Mouse (Mus musculus) liver, embryonic 16.5 days (tissue): ENCODE data around the gene Eif2ak4. TPM values are rescaled to one million over a fixed set of nuclear protein-coding genes. Genes with fewer than 3 reads are reported as not detected.
A peak's percentile ranks its signal among the peaks of the same experiment; 100 is the strongest.

Source experiments
- ATAC-seq: fragments of 200-750 bp; cut with Nextera tagmentation; 2 replicates; pipeline ENCODE4 v1.8.0; 2017; ENCODE audit warnings: low read depth, mild to moderate bottlenecking, moderate number of reproducible peaks, moderate library complexity
- H3K27ac ChIP-seq: fragments of 300-500 bp; sonication (generic); 2 replicates; pipeline ENCODE4 v1.5.1; 2014; ENCODE audit warnings: mild to moderate bottlenecking, low read length
- H3K27me3 ChIP-seq: fragments of 300-500 bp; sonication (generic); 2 replicates; pipeline ENCODE4 v1.6.1; 2014; ENCODE audit warnings: low read depth, low read length, mixed read lengths; ENCODE audit not compliant: control insufficient read depth, insufficient read depth
- H3K36me3 ChIP-seq: fragments of 300-500 bp; sonication (generic); 2 replicates; pipeline ENCODE4 v1.6.1; 2014; ENCODE audit warnings: mild to moderate bottlenecking; ENCODE audit not compliant: control insufficient read depth, insufficient read depth
- H3K4me1 ChIP-seq: fragments of 300-500 bp; sonication (generic); 2 replicates; pipeline ENCODE4 v1.6.1; 2014; ENCODE audit warnings: low read depth, low read length, mixed read lengths; ENCODE audit not compliant: control insufficient read depth
- H3K4me2 ChIP-seq: fragments of 300-500 bp; sonication (generic); 2 replicates; pipeline ENCODE4 v1.6.1; 2014; ENCODE audit warnings: low read depth, low read length, mixed read lengths
- H3K4me3 ChIP-seq: fragments of 300-500 bp; sonication (generic); 2 replicates; pipeline ENCODE4 v1.5.1; 2014; ENCODE audit warnings: low read depth, mild to moderate bottlenecking, low read length
- H3K9ac ChIP-seq: fragments of 300-500 bp; sonication (generic); 2 replicates; pipeline ENCODE4 v1.6.1; 2014; ENCODE audit warnings: low read depth, low read length
- H3K9me3 ChIP-seq: fragments of 300-500 bp; sonication (generic); replicated peaks from 2 replicates; pipeline ENCODE4 v1.6.1; 2016; ENCODE audit warnings: low read length; ENCODE audit not compliant: control insufficient read depth
- WGBS: fragments of 180-500 bp; shearing (Covaris S2); extraction: QIAGEN DNeasy Blood & Tissue Kit; methylation state at CpG from one replicate; pipeline ENCODE4 v1.1.7; 2014; ENCODE audit not compliant: insufficient replicate concordance; 5-methylcytosine and 5-hydroxymethylcytosine counted together
- polyA plus RNA-seq: library from polyadenylated mRNA; unstranded; fragments of >200 nt; fragmentation: Nextera tagmentation; extraction: Ambion mirVana; gene quantifications from 2 replicates; pipeline ENCODE4 v1.2.1, GENCODE M21; 2015

The Eif2ak4 gene
- polyA plus RNA-seq, 1 experiment from 2014 or later = 5.1 TPM

- WGBS = 76% methylated on average over 4 of the region's 4 CpGs
Observed at GRCm38 (mm10) chr2:118418076-118418475, 29.7 kb downstream of the Eif2ak4 start.

DNA sequence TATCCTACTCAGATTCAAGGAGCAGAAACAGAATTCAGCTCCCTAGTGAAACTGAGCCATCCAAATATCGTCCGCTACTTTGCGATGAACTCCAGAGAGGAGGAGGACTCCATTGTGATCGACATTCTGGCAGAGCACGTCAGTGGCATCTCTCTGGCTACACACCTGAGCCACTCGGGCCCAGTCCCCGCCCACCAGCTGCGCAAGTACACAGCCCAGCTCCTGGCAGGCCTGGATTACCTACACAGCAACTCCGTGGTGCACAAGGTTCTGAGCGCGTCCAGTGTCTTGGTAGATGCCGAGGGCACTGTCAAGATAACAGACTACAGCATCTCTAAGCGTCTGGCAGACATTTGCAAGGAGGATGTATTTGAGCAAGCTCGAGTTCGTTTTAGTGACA lies 33.5 kb downstream of the Eif2ak4 start:
- H3K27me3 ChIP-seq = no peaks in the 10 kb centered on the region
- 86% methylated on average over 15 of the region's 15 CpGs for WGBS
- H3K4me1 ChIP-seq = no peaks in the 10 kb centered on the region
- ATAC-seq = no peak
- H3K4me3 ChIP-seq = no peak overlapping the region
- no peak overlapping the region for H3K27ac ChIP-seq
- H3K9me3 ChIP-seq = no peaks in the 10 kb centered on the region
- H3K4me2 ChIP-seq = no peak overlapping the region
- H3K9ac ChIP-seq = no peak overlapping the region
- 0 out of 2 replicates have a peak, but pooled peaks cover 3% of the 10 kb centered on the region for H3K36me3 ChIP-seq

More at GRCm38 (mm10) chr2:118418076-118418475, 29.7 kb downstream of the Eif2ak4 start:
- H3K27me3 ChIP-seq = no peaks in the 10 kb centered on the region
- no peak overlapping the region for H3K9ac ChIP-seq
- ATAC-seq = no peak
- peaks cover 6% of the 10 kb centered on the region for H3K36me3 ChIP-seq
- H3K27ac ChIP-seq = no peak overlapping the region
- H3K4me1 ChIP-seq = no peaks in the 10 kb centered on the region
- no peak overlapping the region for H3K4me2 ChIP-seq
- no peak overlapping the region for H3K4me3 ChIP-seq
- H3K9me3 ChIP-seq = no peaks in the 10 kb centered on the region

GRCm38 (mm10) chr2:118422385-118422784 lies 34.0 kb downstream of the Eif2ak4 start:
- Histone ChIP-seq H3K4me1 (no peaks in the 10 kb centered on the region), H3K4me3 (no peak overlapping the region), H3K9ac (no peak overlapping the region), H3K9me3 (no peaks in the 10 kb centered on the region), H3K27ac (no peak overlapping the region), H3K36me3 (0 out of 2 replicates have a peak, but pooled peaks cover 3% of the 10 kb centered on the region), H3K27me3 (no peaks in the 10 kb centered on the region), H3K4me2 (no peak overlapping the region)
- 76% methylated on average over 8 of the region's 8 CpGs for WGBS
- no peak for ATAC-seq

DNA sequence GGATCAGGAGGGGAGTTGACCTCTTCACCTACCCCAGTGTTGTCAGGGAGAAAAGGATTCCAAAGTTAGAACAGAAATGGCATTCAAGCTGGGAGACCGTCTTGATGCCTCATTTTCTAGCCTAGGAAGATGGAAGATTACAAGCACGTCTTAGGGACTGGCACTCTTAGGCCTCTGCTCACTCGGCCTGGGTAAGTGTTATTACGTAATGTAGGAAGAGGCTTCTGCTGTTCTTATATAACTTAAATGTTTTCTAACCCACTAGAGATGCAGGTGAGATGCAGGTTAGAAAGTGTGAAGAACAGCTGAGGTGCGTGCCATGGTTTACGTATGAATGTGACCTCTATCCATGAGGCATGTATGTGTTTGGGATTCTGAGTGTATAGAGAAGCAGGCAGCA lies 39.9 kb downstream of the Eif2ak4 start:
- Histone ChIP-seq H3K27me3 (no peaks in the 10 kb centered on the region), H3K27ac (no peak overlapping the region), H3K4me3 (no peak overlapping the region), H3K4me2 (no peak overlapping the region), H3K36me3 (peaks cover 10% of the 10 kb centered on the region), H3K4me1 (no peaks in the 10 kb centered on the region), H3K9ac (no peak overlapping the region), H3K9me3 (no peaks in the 10 kb centered on the region)
- WGBS = 79% methylated on average over 6 of the region's 6 CpGs
- ATAC-seq = no peak

DNA sequence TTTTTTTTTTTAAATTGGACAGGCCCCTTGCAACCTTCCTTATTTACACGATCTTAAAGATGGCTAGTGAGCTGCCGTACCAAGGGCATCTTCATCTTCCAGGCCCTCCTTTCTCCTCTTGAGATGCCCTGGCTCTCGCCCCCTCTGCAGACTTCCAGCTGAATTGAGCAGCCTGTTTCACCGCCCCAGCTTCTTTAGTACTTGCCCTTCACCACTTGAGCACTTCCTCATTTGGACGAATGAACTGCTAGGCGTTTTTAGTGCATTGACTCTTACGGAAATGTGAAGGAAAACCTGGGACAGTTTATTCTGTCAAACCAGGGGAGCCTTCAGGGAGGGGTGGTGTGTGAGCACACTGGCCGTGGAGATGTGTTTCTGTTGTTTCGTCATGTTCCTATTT lies 40.9 kb downstream of the Eif2ak4 start:
- ATAC-seq = no peak
- peaks cover 17% of the 10 kb centered on the region for H3K36me3 ChIP-seq
- no peaks in the 10 kb centered on the region for H3K4me1 ChIP-seq
- no peaks in the 10 kb centered on the region for H3K27me3 ChIP-seq
- no peak overlapping the region for H3K9ac ChIP-seq
- H3K9me3 ChIP-seq = no peaks in the 10 kb centered on the region
- WGBS = 53% methylated on average over 9 of the region's 9 CpGs
- no peak overlapping the region for H3K4me2 ChIP-seq
- no peak overlapping the region for H3K27ac ChIP-seq
- H3K4me3 ChIP-seq = no peak overlapping the region

DNA sequence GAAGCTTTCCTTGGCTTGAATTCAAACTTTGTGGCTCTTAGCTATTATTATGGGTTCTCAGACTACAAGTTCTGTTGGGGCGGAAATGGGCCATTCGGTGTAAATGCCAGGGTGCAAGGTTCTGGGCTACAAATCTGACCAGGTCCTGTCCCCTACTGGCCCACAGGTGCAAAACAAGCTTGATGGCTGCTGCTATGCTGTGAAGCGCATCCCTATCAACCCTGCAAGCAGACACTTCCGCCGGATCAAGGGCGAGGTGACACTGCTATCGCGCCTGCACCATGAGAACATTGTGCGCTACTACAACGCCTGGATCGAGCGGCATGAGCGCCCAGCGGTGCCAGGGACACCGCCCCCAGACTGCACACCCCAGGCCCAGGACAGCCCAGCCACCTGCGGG lies 42.2 kb downstream of the Eif2ak4 start:
- no peaks in the 10 kb centered on the region for H3K9me3 ChIP-seq
- H3K4me3 ChIP-seq = no peak overlapping the region
- peaks cover 21% of the 10 kb centered on the region for H3K36me3 ChIP-seq
- ATAC-seq = no peak
- H3K27me3 ChIP-seq = no peaks in the 10 kb centered on the region
- no peak overlapping the region for H3K27ac ChIP-seq
- no peaks in the 10 kb centered on the region for H3K4me1 ChIP-seq
- H3K4me2 ChIP-seq = no peak overlapping the region
- no peak overlapping the region for H3K9ac ChIP-seq
- whole genome bisulfite sequencing = 83% methylated on average over 16 of the region's 16 CpGs

DNA sequence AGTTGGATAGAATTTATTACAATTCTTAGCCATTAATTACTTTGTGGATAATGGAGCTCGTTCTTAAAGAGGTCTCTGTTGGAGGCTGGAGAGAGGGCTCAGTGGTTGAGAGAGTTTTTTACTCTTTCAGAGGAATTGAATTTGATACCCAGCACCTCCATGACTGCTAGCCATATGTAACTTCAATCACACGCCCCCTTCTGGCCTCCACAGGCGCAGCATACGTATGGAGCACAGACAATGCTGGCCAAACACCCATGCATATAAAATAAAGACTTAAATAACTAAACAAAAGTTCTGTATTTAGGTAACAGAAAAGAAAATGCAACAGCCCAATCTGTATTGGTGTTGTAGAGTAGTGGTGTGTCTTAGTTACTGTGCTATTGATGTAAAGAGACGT lies 43.2 kb downstream of the Eif2ak4 start:
- Histone ChIP-seq H3K4me2 (no peak overlapping the region), H3K9ac (no peak overlapping the region), H3K27ac (no peak overlapping the region), H3K4me1 (no peaks in the 10 kb centered on the region), H3K36me3 (peaks cover 26% of the 10 kb centered on the region), H3K9me3 (no peaks in the 10 kb centered on the region), H3K27me3 (no peaks in the 10 kb centered on the region), H3K4me3 (no peak overlapping the region)
- no peak for ATAC-seq
- WGBS = 61% methylated on average over 5 of the region's 5 CpGs

DNA sequence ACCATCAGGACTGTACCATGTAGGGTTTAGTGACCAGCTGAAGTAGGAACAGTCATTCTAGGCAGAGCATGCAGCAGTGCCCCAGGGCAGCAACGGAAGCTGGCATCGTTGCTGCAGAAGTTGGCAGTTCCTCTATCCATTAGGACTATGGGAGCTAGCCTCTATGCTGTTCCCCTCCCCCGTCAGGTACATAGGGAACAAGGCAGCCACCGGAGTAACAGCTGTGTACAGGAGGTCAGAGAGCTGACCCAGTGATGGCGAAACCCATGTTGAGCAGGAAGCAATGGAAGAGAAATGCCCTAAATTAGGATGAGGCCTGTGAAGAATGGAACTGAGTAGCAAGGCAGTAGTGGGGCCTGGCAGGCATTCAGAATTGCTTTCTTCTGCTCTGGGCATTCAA lies 53.8 kb downstream of the Eif2ak4 start:
- H3K36me3 ChIP-seq = peaks cover 6% of the 10 kb centered on the region; the same call in 1 of the 2 replicates
- no peak overlapping the region for H3K4me2 ChIP-seq
- H3K4me1 ChIP-seq = peaks cover 2% of the 10 kb centered on the region; the same call in 1 of the 2 replicates
- no peaks in the 10 kb centered on the region for H3K9me3 ChIP-seq
- ATAC-seq = peak; percentile 95
- no peak overlapping the region for H3K27ac ChIP-seq
- H3K27me3 ChIP-seq = no peaks in the 10 kb centered on the region
- no peak overlapping the region for H3K4me3 ChIP-seq
- WGBS = 70% methylated on average over 5 of the region's 5 CpGs
- H3K9ac ChIP-seq = no peak overlapping the region

DNA sequence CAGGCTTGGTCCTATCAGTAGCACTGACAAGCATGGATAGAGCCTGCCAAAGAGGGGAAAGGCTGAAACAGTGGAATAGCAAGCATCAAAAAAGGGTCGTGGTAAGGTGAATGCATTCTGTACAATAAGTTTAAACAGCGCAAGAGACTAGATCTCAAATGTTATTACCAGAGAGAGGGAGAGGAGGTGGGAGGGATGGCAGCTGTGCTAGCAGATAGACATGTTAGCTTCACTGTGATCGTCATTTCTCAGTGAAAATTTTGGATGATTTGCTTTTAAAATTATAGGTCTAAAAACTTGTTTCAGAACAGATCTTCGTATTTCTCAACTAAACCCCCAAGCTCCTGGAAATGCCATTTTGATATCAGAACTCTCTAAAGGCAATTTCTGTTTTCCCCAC lies 54.3 kb downstream of the Eif2ak4 start:
- Histone ChIP-seq H3K9ac (no peak overlapping the region), H3K36me3 (peaks cover 6% of the 10 kb centered on the region; the same call in 1 of the 2 replicates), H3K4me1 (peaks cover 2% of the 10 kb centered on the region; the same call in 1 of the 2 replicates), H3K9me3 (no peaks in the 10 kb centered on the region), H3K27ac (no peak overlapping the region), H3K27me3 (no peaks in the 10 kb centered on the region), H3K4me3 (no peak overlapping the region), H3K4me2 (no peak overlapping the region)
- ATAC-seq = no peak
- 75% methylated on average over 4 of the region's 4 CpGs for WGBS
